Mouse (Mus musculus): ENCODE results near the gene Aup1.

Gene Aup1

GRCm38 (mm10) chr6:83104158-83104557 lies 49.8 kb downstream of the Aup1 start:
- no peak for DNase-seq (ENCODE audit: low spot score in 2 of 2)

Data from spleen, postnatal 14 days (tissue).